Mouse (Mus musculus) C2C12 (cell line): ENCODE data around the gene Stambpl1.

Source experiments
- CTCF ChIP-seq: IDR thresholded peaks from one replicate; pipeline ENCODE4 v1.5.1; 2011; ENCODE audit not compliant: control insufficient read depth, insufficient read depth, insufficient read length
- MAX ChIP-seq: IDR thresholded peaks from one replicate; pipeline ENCODE4 v1.6.1; 2011; ENCODE audit warnings: mild to moderate bottlenecking, control low read depth
- MYOD1 ChIP-seq: IDR thresholded peaks from one replicate; pipeline ENCODE4 v1.6.1; 2011; ENCODE audit warnings: low read depth; ENCODE audit not compliant: control insufficient read depth, insufficient read length
- USF1 ChIP-seq: IDR thresholded peaks from one replicate; pipeline ENCODE4 v1.6.1; 2011; ENCODE audit warnings: low read depth, mild to moderate bottlenecking, control low read depth, moderate library complexity

GRCm38 (mm10) chr19:34195031-34195430, 3.0 kb downstream of the Stambpl1 start:
- TF ChIP-seq MAX (no peak), MYOD1 (peak; percentile 14), CTCF (no peak), USF1 (no peak)
